Mouse (Mus musculus) brain, embryonic 14.5 days (tissue): ENCODE data around the gene Nsmce3.

Experiments used
- CTCF ChIP-seq: fragments of 200-500 bp; IDR thresholded peaks from 2 replicates; pipeline ENCODE4 v1.5.1; 2012; ENCODE audit warnings: inconsistent platforms, mild to moderate bottlenecking, moderate library complexity, borderline replicate concordance; ENCODE audit not compliant: insufficient read depth, insufficient read length; ENCODE audit errors: extremely low read depth
- POLR2A ChIP-seq: fragments of 200-500 bp; IDR thresholded peaks from 2 replicates; pipeline ENCODE4 v1.6.1; 2012; ENCODE audit warnings: mild to moderate bottlenecking, inconsistent platforms, borderline replicate concordance; ENCODE audit not compliant: poor library complexity, insufficient read depth, insufficient read length, severe bottlenecking; ENCODE audit errors: extremely low read depth

DNA sequence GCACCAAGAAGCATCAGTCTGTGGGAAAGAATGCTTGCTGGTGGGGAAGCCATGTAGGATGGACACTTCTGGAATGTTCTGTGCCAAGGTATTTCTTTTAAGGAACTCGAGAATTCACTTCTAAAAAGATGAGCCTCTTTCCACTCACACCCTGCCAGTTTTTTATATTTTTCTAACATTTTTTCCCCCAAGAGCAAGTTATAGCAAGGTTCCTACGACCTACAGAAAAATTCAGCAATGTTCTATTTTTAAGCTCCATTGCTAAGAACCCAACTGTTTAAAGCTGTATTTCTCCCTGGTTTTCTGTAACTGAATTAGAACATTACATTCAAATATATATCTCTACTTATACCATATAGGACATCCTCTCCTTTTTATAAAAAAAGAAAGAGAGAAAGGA, 39.1 kb upstream of the Nsmce3 start:
- TF ChIP-seq POLR2A, result no peak
- no peak for TF ChIP-seq CTCF
